8 mouse cellular contexts compared by ENCODE assay signal in genomic region chr11:75214081-75214950, GRCm38 (mm10). TPM values are rescaled to one million over a fixed set of nuclear protein-coding genes. Genes with fewer than 3 reads are reported as not detected.
A peak's percentile ranks its signal among the peaks of the same experiment; 100 is the strongest.
DNase-seq lines count a peak whose midpoint lies in the region; ATAC-seq and TF ChIP-seq lines count a peak whose summit lies in the region.

No protein-coding gene starts in this region.

- no peak for TF ChIP-seq CTCF in kidney, postnatal 0 days (IDR thresholded peaks at IDR 0.05; ENCODE audit: low read depth)
- no peak for TF ChIP-seq CTCF in midbrain, postnatal 0 days (IDR thresholded peaks at IDR 0.05)

- H3K4me2 ChIP-seq in heart, embryonic 12.5 days: peak overlapping the region; percentile 73
- peak overlapping the region; percentile 49 for H3K4me2 ChIP-seq in forebrain, embryonic 14.5 days (ENCODE audit: low read length)
- H3K4me2 ChIP-seq in kidney, postnatal 0 days (ENCODE audit: low read length): peak overlapping the region; percentile 64
- H3K4me2 ChIP-seq in midbrain, postnatal 0 days (ENCODE audit: low read depth, low read length, poor library complexity, severe bottlenecking): peak overlapping the region; percentile 49

- peak overlapping the region; percentile 71 for H3K9ac ChIP-seq in heart, embryonic 12.5 days
- H3K9ac ChIP-seq in forebrain, embryonic 14.5 days (ENCODE audit: low read length): peak overlapping the region; percentile 46
- peak overlapping the region; percentile 66 for H3K9ac ChIP-seq in kidney, postnatal 0 days (ENCODE audit: low read depth, low read length)
- peak overlapping the region; percentile 51 for H3K9ac ChIP-seq in midbrain, postnatal 0 days (replicated peaks; ENCODE audit: low read length, poor library complexity, severe bottlenecking)

- peak overlapping the region; percentile 37 for H3K4me3 ChIP-seq in heart, embryonic 12.5 days
- peak overlapping the region; percentile 18 for H3K4me3 ChIP-seq in forebrain, embryonic 14.5 days (ENCODE audit: low read depth, low read length)
- peak overlapping the region; percentile 20; the same call in 1 of the 2 replicates for H3K4me3 ChIP-seq in kidney, postnatal 0 days (replicated peaks; ENCODE audit: low read depth, low read length)
- peak overlapping the region; percentile 13; the same call in 1 of the 2 replicates for H3K4me3 ChIP-seq in midbrain, postnatal 0 days (ENCODE audit: low read depth, low read length)

- DNase-seq in heart, postnatal 14 days: no peak
- no peak for DNase-seq in forebrain, embryonic 14.5 days (ENCODE audit: low spot score)
- no peak for DNase-seq in kidney, postnatal 0 days (ENCODE audit: low spot score)
- DNase-seq in midbrain, postnatal 0 days (ENCODE audit: low spot score): no peak
- DNase-seq in adrenal gland, adult 8-10 months: no peak
- no peak for DNase-seq in frontal cortex, postnatal 10 days (ENCODE audit: low spot score in 2 of 2)

- WGBS in heart, embryonic 12.5 days: 25% methylated on average over 13 of the region's 13 CpGs
- 16% methylated on average over 13 of the region's 13 CpGs for WGBS in forebrain, embryonic 14.5 days
- WGBS in kidney, postnatal 0 days: 27% methylated on average over 13 of the region's 13 CpGs
- 22% methylated on average over 12 of the region's 13 CpGs for WGBS in midbrain, postnatal 0 days

- no peaks in the 10 kb centered on the region for H3K36me3 ChIP-seq in heart, embryonic 12.5 days
- no peaks in the 10 kb centered on the region for H3K36me3 ChIP-seq in forebrain, embryonic 14.5 days (ENCODE audit: control insufficient read depth, insufficient read depth, low read length)
- no peaks in the 10 kb centered on the region for H3K36me3 ChIP-seq in kidney, postnatal 0 days (ENCODE audit: insufficient read depth, low read length)
- no peaks in the 10 kb centered on the region for H3K36me3 ChIP-seq in midbrain, postnatal 0 days (ENCODE audit: insufficient read depth, low read length)

- ATAC-seq in heart, embryonic 12.5 days (ENCODE audit: insufficient number of reproducible peaks, low FRiP score): no peak
- ATAC-seq in forebrain, embryonic 14.5 days: peak; percentile 38
- ATAC-seq in kidney, postnatal 0 days (replicated peaks; ENCODE audit: low FRiP score, low read depth): peak; percentile 18
- no peak for ATAC-seq in midbrain, postnatal 0 days (ENCODE audit: low FRiP score)
- ATAC-seq in megakaryocyte-erythroid progenitor cell, adult 5-6 weeks (replicated peaks; ENCODE audit: low FRiP score, low TSS enrichment, poor library complexity, severe bottlenecking): no peak

- H3K27me3 ChIP-seq in heart, embryonic 12.5 days (replicated peaks): no peaks in the 10 kb centered on the region
- H3K27me3 ChIP-seq in forebrain, embryonic 14.5 days (replicated peaks; ENCODE audit: control insufficient read depth, insufficient read depth, low read length): no peaks in the 10 kb centered on the region
- H3K27me3 ChIP-seq in kidney, postnatal 0 days (ENCODE audit: insufficient read depth, low read length): no peaks in the 10 kb centered on the region
- H3K27me3 ChIP-seq in midbrain, postnatal 0 days (ENCODE audit: insufficient read depth, low read length): no peaks in the 10 kb centered on the region

- H3K4me1 ChIP-seq in heart, embryonic 12.5 days (replicated peaks): peaks cover 66% of the 10 kb centered on the region
- H3K4me1 ChIP-seq in forebrain, embryonic 14.5 days (ENCODE audit: control insufficient read depth, insufficient read depth, low read length): peaks cover 12% of the 10 kb centered on the region
- peaks cover 15% of the 10 kb centered on the region; the same call in 1 of the 2 replicates for H3K4me1 ChIP-seq in kidney, postnatal 0 days (replicated peaks; ENCODE audit: insufficient read depth, low read length)
- peaks cover 30% of the 10 kb centered on the region for H3K4me1 ChIP-seq in midbrain, postnatal 0 days (ENCODE audit: insufficient read depth, low read length)

- intact Hi-C loops in heart, postnatal 14 days (cut with DNase I): no loop called here

- H3K27ac ChIP-seq in heart, embryonic 12.5 days (ENCODE audit: poor library complexity, severe bottlenecking): peak overlapping the region; percentile 100
- H3K27ac ChIP-seq in forebrain, embryonic 14.5 days (ENCODE audit: low read depth, low read length): no peak overlapping the region
- H3K27ac ChIP-seq in kidney, postnatal 0 days: peak overlapping the region; percentile 87
- peak overlapping the region; percentile 55 for H3K27ac ChIP-seq in midbrain, postnatal 0 days (ENCODE audit: low read depth, low read length)

- no peaks in the 10 kb centered on the region for H3K9me3 ChIP-seq in heart, embryonic 12.5 days (replicated peaks)
- H3K9me3 ChIP-seq in forebrain, embryonic 14.5 days (replicated peaks; ENCODE audit: control insufficient read depth, low read length): no peaks in the 10 kb centered on the region
- H3K9me3 ChIP-seq in kidney, postnatal 0 days (replicated peaks; ENCODE audit: low read length): no peaks in the 10 kb centered on the region
- H3K9me3 ChIP-seq in midbrain, postnatal 0 days (ENCODE audit: low read length): no peaks in the 10 kb centered on the region

RNA-seq across cellular contexts. Expression of gene Rtn4rl1, which starts 20.7 kb away (rescaled TPM):
- polyA plus RNA-seq in heart, embryonic 12.5 days (2016; fragmentation: Nextera tagmentation; extraction: Ambion mirVana): 16.3 and 16.8 TPM in 2 replicates
- total RNA-seq in heart, postnatal 14 days (2021): 10 to 100 TPM; 10.6 to 13.2 TPM
- 5.0 and 7.4 TPM in 2 replicates for polyA plus RNA-seq in forebrain, embryonic 14.5 days (2014; fragmentation: Nextera tagmentation; extraction: Ambion mirVana)
- polyA plus RNA-seq in kidney, postnatal 0 days (2015; fragmentation: Nextera tagmentation; extraction: Ambion mirVana): 4.2 and 4.6 TPM in 2 replicates
- 15.4 and 18.5 TPM in 2 replicates for total RNA-seq in midbrain, postnatal 0 days (2014; rRNA removed)
- 16.2 and 17.5 TPM in 2 replicates for polyA plus RNA-seq in midbrain, postnatal 0 days (2015; fragmentation: Nextera tagmentation; extraction: Ambion mirVana)
- not detected in 2 replicates for total RNA-seq in megakaryocyte-erythroid progenitor cell, adult 5-6 weeks (2014; fragmentation: Nextera tagmentation)
- 0.80 TPM in 1 of 2 replicates, not detected in the other for total RNA-seq in megakaryocyte-erythroid progenitor cell, adult 5-6 weeks (2017)
- 10 to 100 TPM; 39.9 to 74.9 (median 58.7) TPM for total RNA-seq in adrenal gland, adult 8-10 months (2022)

RNA-seq across cellular contexts. Expression of gene Dph1, which starts 23.3 kb away (rescaled TPM):
- 23.3 and 23.5 TPM in 2 replicates for polyA plus RNA-seq in heart, embryonic 12.5 days (2016; fragmentation: Nextera tagmentation; extraction: Ambion mirVana)
- 1 to 10 TPM; 9.9 TPM for total RNA-seq in heart, postnatal 14 days (2021)
- polyA plus RNA-seq in forebrain, embryonic 14.5 days (2014; fragmentation: Nextera tagmentation; extraction: Ambion mirVana): 15.9 and 17.6 TPM in 2 replicates
- 26.3 TPM in 2 replicates for polyA plus RNA-seq in kidney, postnatal 0 days (2015; fragmentation: Nextera tagmentation; extraction: Ambion mirVana)
- total RNA-seq in midbrain, postnatal 0 days (2014; rRNA removed): 17.4 and 19.9 TPM in 2 replicates
- polyA plus RNA-seq in midbrain, postnatal 0 days (2015; fragmentation: Nextera tagmentation; extraction: Ambion mirVana): 10.8 and 12.1 TPM in 2 replicates
- 22.3 and 25.0 TPM in 2 replicates for total RNA-seq in megakaryocyte-erythroid progenitor cell, adult 5-6 weeks (2014; fragmentation: Nextera tagmentation)
- 13.3 and 14.2 TPM in 2 replicates for total RNA-seq in megakaryocyte-erythroid progenitor cell, adult 5-6 weeks (2017)
- total RNA-seq in adrenal gland, adult 8-10 months (2022): 10 to 100 TPM; 32.3 to 46.1 (median 44.7) TPM

RNA-seq across cellular contexts. Expression of gene Ovca2, which starts 35.7 kb away (rescaled TPM):
- polyA plus RNA-seq in heart, embryonic 12.5 days (2016; fragmentation: Nextera tagmentation; extraction: Ambion mirVana): 19.4 and 20.5 TPM in 2 replicates
- 1 to 10 TPM; 7.1 TPM for total RNA-seq in heart, postnatal 14 days (2021)
- polyA plus RNA-seq in forebrain, embryonic 14.5 days (2014; fragmentation: Nextera tagmentation; extraction: Ambion mirVana): 24.3 and 24.6 TPM in 2 replicates
- 26.6 and 28.3 TPM in 2 replicates for polyA plus RNA-seq in kidney, postnatal 0 days (2015; fragmentation: Nextera tagmentation; extraction: Ambion mirVana)
- total RNA-seq in midbrain, postnatal 0 days (2014; rRNA removed): 14.2 and 26.0 TPM in 2 replicates
- polyA plus RNA-seq in midbrain, postnatal 0 days (2015; fragmentation: Nextera tagmentation; extraction: Ambion mirVana): 10.4 and 12.7 TPM in 2 replicates
- 18.8 and 21.3 TPM in 2 replicates for total RNA-seq in megakaryocyte-erythroid progenitor cell, adult 5-6 weeks (2014; fragmentation: Nextera tagmentation)
- 17.6 and 29.0 TPM in 2 replicates for total RNA-seq in megakaryocyte-erythroid progenitor cell, adult 5-6 weeks (2017)
- total RNA-seq in adrenal gland, adult 8-10 months (2022): 10 to 100 TPM; 22.3 to 28.9 (median 25.9) TPM

RNA-seq across cellular contexts. Expression of gene Hic1, which starts 45.0 kb away (rescaled TPM):
- polyA plus RNA-seq in heart, embryonic 12.5 days (2016; fragmentation: Nextera tagmentation; extraction: Ambion mirVana): 13.3 and 13.8 TPM in 2 replicates
- 10 to 100 TPM; 22.7 to 26.3 TPM for total RNA-seq in heart, postnatal 14 days (2021)
- polyA plus RNA-seq in forebrain, embryonic 14.5 days (2014; fragmentation: Nextera tagmentation; extraction: Ambion mirVana): 1.3 and 2.0 TPM in 2 replicates
- 18.5 and 26.9 TPM in 2 replicates for polyA plus RNA-seq in kidney, postnatal 0 days (2015; fragmentation: Nextera tagmentation; extraction: Ambion mirVana)
- 7.1 and 8.0 TPM in 2 replicates for total RNA-seq in midbrain, postnatal 0 days (2014; rRNA removed)
- 1.4 and 1.5 TPM in 2 replicates for polyA plus RNA-seq in midbrain, postnatal 0 days (2015; fragmentation: Nextera tagmentation; extraction: Ambion mirVana)
- 0.17 TPM in 1 of 2 replicates, not detected in the other for total RNA-seq in megakaryocyte-erythroid progenitor cell, adult 5-6 weeks (2014; fragmentation: Nextera tagmentation)
- total RNA-seq in megakaryocyte-erythroid progenitor cell, adult 5-6 weeks (2017): 0.52 TPM in 1 of 2 replicates, not detected in the other
- 10 to 100 TPM in 2 of 4 experiments, 1 to 10 TPM in 2; 7.7 to 16.5 (median 11.4) TPM for total RNA-seq in adrenal gland, adult 8-10 months (2022)

Comparison
In these comparisons a context has a peak if more than half of its experiments do, and no peak if none do; other contexts are left out.
1. ATAC-seq: peak in forebrain, embryonic 14.5 days (single experiment) and kidney, postnatal 0 days (single experiment); none in heart, embryonic 12.5 days (single experiment), midbrain, postnatal 0 days (single experiment) and megakaryocyte-erythroid progenitor cell, adult 5-6 weeks (single experiment).
2. Peak in every context shown above with its lines, with median percentiles within 50 percentile points of each other: H3K4me2 ChIP-seq, H3K4me3 ChIP-seq and H3K9ac ChIP-seq.